11 mouse cellular contexts compared by ENCODE assay signal in genomic region chr4:41636882-41637635, GRCm38 (mm10). TPM values are rescaled to one million over a fixed set of nuclear protein-coding genes. Genes with fewer than 3 reads are reported as not detected.
DNase-seq lines count a peak whose midpoint lies in the region; ATAC-seq and TF ChIP-seq lines count a peak whose summit lies in the region.
"Had no signal": no experiment of that assay in that cellular context is flagged by ENCODE, and none has a peak within 500 bp of the region (broad histone marks: within the 10 kb centered on the region; RNA-seq: fewer than 3 reads in every experiment).

No protein-coding gene starts in this region.

- peaks cover 20% of the 10 kb centered on the region for H3K36me3 ChIP-seq in hindbrain, embryonic 10.5 days
- H3K36me3 ChIP-seq in hindbrain, embryonic 14.5 days (replicated peaks; ENCODE audit: control insufficient read depth, insufficient read depth): peaks cover 8% of the 10 kb centered on the region; the same call in 1 of the 2 replicates
- H3K36me3 ChIP-seq in stomach, embryonic 14.5 days (ENCODE audit: control insufficient read depth, insufficient read depth, low read length): no peaks in the 10 kb centered on the region
- no peaks in the 10 kb centered on the region for H3K36me3 ChIP-seq in stomach, postnatal 0 days (ENCODE audit: control insufficient read depth, insufficient read depth, low read length)
- no peaks in the 10 kb centered on the region for H3K36me3 ChIP-seq in hindbrain, postnatal 0 days (ENCODE audit: insufficient read depth, low read length)

- no peak for TF ChIP-seq CTCF in stomach, postnatal 0 days (IDR thresholded peaks at IDR 0.05; ENCODE audit: low read depth)
- no peak for TF ChIP-seq CTCF in hindbrain, postnatal 0 days (IDR thresholded peaks at IDR 0.05; ENCODE audit: low read depth)

- H3K27me3 ChIP-seq in hindbrain, embryonic 10.5 days (ENCODE audit: insufficient read depth, poor library complexity, severe bottlenecking): peaks cover 48% of the 10 kb centered on the region
- H3K27me3 ChIP-seq in hindbrain, embryonic 14.5 days (ENCODE audit: control insufficient read depth, insufficient read depth, low read length): no peaks in the 10 kb centered on the region
- H3K27me3 ChIP-seq in stomach, embryonic 14.5 days (ENCODE audit: control insufficient read depth, insufficient read depth, low read length): no peaks in the 10 kb centered on the region
- H3K27me3 ChIP-seq in stomach, postnatal 0 days (ENCODE audit: control insufficient read depth, insufficient read depth, low read length): no peaks in the 10 kb centered on the region
- H3K27me3 ChIP-seq in hindbrain, postnatal 0 days (ENCODE audit: insufficient read depth, low read length): no peaks in the 10 kb centered on the region

- H3K4me2 ChIP-seq in hindbrain, embryonic 14.5 days (replicated peaks): no peak overlapping the region
- no peak overlapping the region for H3K4me2 ChIP-seq in stomach, embryonic 14.5 days (replicated peaks; ENCODE audit: low read depth, low read length)
- H3K4me2 ChIP-seq in stomach, postnatal 0 days (replicated peaks; ENCODE audit: low read depth): no peak overlapping the region
- H3K4me2 ChIP-seq in hindbrain, postnatal 0 days (ENCODE audit: low read depth, low read length): no peak overlapping the region

- H3K4me1 ChIP-seq in hindbrain, embryonic 10.5 days (replicated peaks): peaks cover 81% of the 10 kb centered on the region
- peaks cover 38% of the 10 kb centered on the region for H3K4me1 ChIP-seq in hindbrain, embryonic 14.5 days (replicated peaks; ENCODE audit: control insufficient read depth, insufficient read depth, low read length)
- peaks cover 24% of the 10 kb centered on the region; the same call in 1 of the 2 replicates for H3K4me1 ChIP-seq in stomach, embryonic 14.5 days (ENCODE audit: control insufficient read depth, insufficient read depth, low read length)
- H3K4me1 ChIP-seq in stomach, postnatal 0 days (replicated peaks; ENCODE audit: control insufficient read depth, insufficient read depth): peaks cover 1% of the 10 kb centered on the region; the same call in 1 of the 2 replicates
- H3K4me1 ChIP-seq in hindbrain, postnatal 0 days (ENCODE audit: insufficient read depth, low read length): peaks cover 46% of the 10 kb centered on the region

- no peak for DNase-seq in hindbrain, embryonic 10.5 days (ENCODE audit: low spot score)
- no peak for DNase-seq in hindbrain, embryonic 14.5 days (ENCODE audit: low spot score)
- DNase-seq in stomach, postnatal 0 days (ENCODE audit: low spot score): no peak
- peak; percentile 54 for DNase-seq in hindbrain, postnatal 0 days (ENCODE audit: low spot score)
- DNase-seq in frontal cortex, postnatal 10 days (ENCODE audit: low spot score in 2 of 2): no peak
- DNase-seq in MN1 (ENCODE audit: low spot score): no peak
- DNase-seq in layer of hippocampus, postnatal 10 days (ENCODE audit: low spot score in 2 of 2): no peak
- DNase-seq: heart, adult 2 months had no signal

- WGBS in hindbrain, embryonic 10.5 days: 84% methylated on average over 10 of the region's 10 CpGs
- WGBS in hindbrain, embryonic 14.5 days: 84% methylated on average over 10 of the region's 10 CpGs
- 71% methylated on average over 10 of the region's 10 CpGs for WGBS in stomach, embryonic 14.5 days
- 70% methylated on average over 10 of the region's 10 CpGs for WGBS in stomach, postnatal 0 days
- 73% methylated on average over 10 of the region's 10 CpGs for WGBS in hindbrain, postnatal 0 days

- ATAC-seq in hindbrain, embryonic 14.5 days (ENCODE audit: low FRiP score): no peak
- ATAC-seq in stomach, embryonic 14.5 days (ENCODE audit: insufficient number of reproducible peaks, insufficient read depth, low FRiP score, low read depth): no peak
- ATAC-seq in stomach, postnatal 0 days (ENCODE audit: low FRiP score, low TSS enrichment): no peak
- no peak for ATAC-seq in hindbrain, postnatal 0 days
- ATAC-seq: inflammation-experienced regulatory T-cells, adult 6 months had no signal

- no peak for TF ChIP-seq EP300 in stomach, postnatal 0 days (optimal IDR thresholded peaks at IDR 0.05)

- H3K4me3 ChIP-seq in hindbrain, embryonic 10.5 days: no peak overlapping the region
- no peak overlapping the region for H3K4me3 ChIP-seq in hindbrain, embryonic 14.5 days (replicated peaks; ENCODE audit: low read length)
- H3K4me3 ChIP-seq in stomach, embryonic 14.5 days (ENCODE audit: low read depth, low read length): no peak overlapping the region
- no peak overlapping the region for H3K4me3 ChIP-seq in stomach, postnatal 0 days (ENCODE audit: low read depth, low read length)
- no peak overlapping the region for H3K4me3 ChIP-seq in hindbrain, postnatal 0 days (ENCODE audit: low read length)
- H3K4me3 ChIP-seq: heart, adult 2 months had no signal

- peak overlapping the region; percentile 71 for H3K27ac ChIP-seq in hindbrain, embryonic 10.5 days
- H3K27ac ChIP-seq in hindbrain, embryonic 14.5 days: no peak overlapping the region
- 0 out of 2 replicates have a peak overlapping the region, but pooled peaks have one; percentile 10 for H3K27ac ChIP-seq in stomach, embryonic 14.5 days (ENCODE audit: low read length)
- no peak overlapping the region; the same call in 1 of the 2 replicates for H3K27ac ChIP-seq in stomach, postnatal 0 days (replicated peaks)
- H3K27ac ChIP-seq in hindbrain, postnatal 0 days: no peak overlapping the region
- H3K27ac ChIP-seq: heart, adult 2 months had no signal

- H3K9ac ChIP-seq in hindbrain, embryonic 14.5 days: no peak overlapping the region
- no peak overlapping the region for H3K9ac ChIP-seq in stomach, embryonic 14.5 days (replicated peaks; ENCODE audit: low read depth, low read length)
- H3K9ac ChIP-seq in stomach, postnatal 0 days (ENCODE audit: low read length): no peak overlapping the region
- no peak overlapping the region for H3K9ac ChIP-seq in hindbrain, postnatal 0 days (replicated peaks; ENCODE audit: low read length)

- H3K9me3 ChIP-seq in hindbrain, embryonic 10.5 days: no peaks in the 10 kb centered on the region
- H3K9me3 ChIP-seq in hindbrain, embryonic 14.5 days (ENCODE audit: control insufficient read depth, low read length): no peaks in the 10 kb centered on the region
- H3K9me3 ChIP-seq in stomach, embryonic 14.5 days (ENCODE audit: control insufficient read depth, low read depth, low read length): no peaks in the 10 kb centered on the region
- no peaks in the 10 kb centered on the region for H3K9me3 ChIP-seq in stomach, postnatal 0 days (ENCODE audit: control insufficient read depth, low read length)
- no peaks in the 10 kb centered on the region for H3K9me3 ChIP-seq in hindbrain, postnatal 0 days (ENCODE audit: low read length)

RNA-seq across cellular contexts. Expression of gene Enho, which starts 3.1 kb away (rescaled TPM):
- 27.3 and 50.9 TPM in 2 replicates for polyA plus RNA-seq in hindbrain, embryonic 10.5 days (2016; fragmentation: Nextera tagmentation; extraction: Ambion mirVana)
- 127 and 130 TPM in 2 replicates for polyA plus RNA-seq in hindbrain, embryonic 14.5 days (2014; fragmentation: Nextera tagmentation; extraction: Ambion mirVana)
- 30.7 and 30.9 TPM in 2 replicates for polyA plus RNA-seq in stomach, embryonic 14.5 days (2014; fragmentation: Nextera tagmentation; extraction: Ambion mirVana)
- polyA plus RNA-seq in stomach, postnatal 0 days (2015; fragmentation: Nextera tagmentation; extraction: Ambion mirVana): 50.5 and 55.4 TPM in 2 replicates
- total RNA-seq in hindbrain, postnatal 0 days (2014; rRNA removed): 179 and 205 TPM in 2 replicates
- 139 and 141 TPM in 2 replicates for polyA plus RNA-seq in hindbrain, postnatal 0 days (2015; fragmentation: Nextera tagmentation; extraction: Ambion mirVana)
- 10 to 100 TPM; 63.4 to 66.5 TPM for total RNA-seq in layer of hippocampus, postnatal 10 days (2021)
- total RNA-seq: megakaryocyte progenitor cell, adult 5-6 weeks had no signal
- polyA plus RNA-seq: inflammation-experienced regulatory T-cells, adult 6 months had no signal

RNA-seq across cellular contexts. Expression of gene Cntfr, which starts 59.8 kb away (rescaled TPM):
- polyA plus RNA-seq in hindbrain, embryonic 10.5 days (2016; fragmentation: Nextera tagmentation; extraction: Ambion mirVana): 29.7 and 51.6 TPM in 2 replicates
- polyA plus RNA-seq in hindbrain, embryonic 14.5 days (2014; fragmentation: Nextera tagmentation; extraction: Ambion mirVana): 19.2 and 21.8 TPM in 2 replicates
- polyA plus RNA-seq in stomach, embryonic 14.5 days (2014; fragmentation: Nextera tagmentation; extraction: Ambion mirVana): 9.3 and 11.3 TPM in 2 replicates
- polyA plus RNA-seq in stomach, postnatal 0 days (2015; fragmentation: Nextera tagmentation; extraction: Ambion mirVana): 4.3 and 5.9 TPM in 2 replicates
- 59.3 and 61.9 TPM in 2 replicates for total RNA-seq in hindbrain, postnatal 0 days (2014; rRNA removed)
- 18.5 and 22.1 TPM in 2 replicates for polyA plus RNA-seq in hindbrain, postnatal 0 days (2015; fragmentation: Nextera tagmentation; extraction: Ambion mirVana)
- total RNA-seq in layer of hippocampus, postnatal 10 days (2021): 10 to 100 TPM; 64.7 to 65.0 TPM
- total RNA-seq: megakaryocyte progenitor cell, adult 5-6 weeks had no signal
- polyA plus RNA-seq: inflammation-experienced regulatory T-cells, adult 6 months had no signal

Comparison
In these comparisons a context has a peak if more than half of its experiments do, and no peak if none do; other contexts are left out.
1. H3K27ac ChIP-seq: peak in hindbrain, embryonic 10.5 days (single experiment) and stomach, embryonic 14.5 days (single experiment); none in hindbrain, embryonic 14.5 days (single experiment), stomach, postnatal 0 days (single experiment) and hindbrain, postnatal 0 days (single experiment).